ENCODE assay signal across 14 mouse cellular contexts in the genomic region with DNA sequence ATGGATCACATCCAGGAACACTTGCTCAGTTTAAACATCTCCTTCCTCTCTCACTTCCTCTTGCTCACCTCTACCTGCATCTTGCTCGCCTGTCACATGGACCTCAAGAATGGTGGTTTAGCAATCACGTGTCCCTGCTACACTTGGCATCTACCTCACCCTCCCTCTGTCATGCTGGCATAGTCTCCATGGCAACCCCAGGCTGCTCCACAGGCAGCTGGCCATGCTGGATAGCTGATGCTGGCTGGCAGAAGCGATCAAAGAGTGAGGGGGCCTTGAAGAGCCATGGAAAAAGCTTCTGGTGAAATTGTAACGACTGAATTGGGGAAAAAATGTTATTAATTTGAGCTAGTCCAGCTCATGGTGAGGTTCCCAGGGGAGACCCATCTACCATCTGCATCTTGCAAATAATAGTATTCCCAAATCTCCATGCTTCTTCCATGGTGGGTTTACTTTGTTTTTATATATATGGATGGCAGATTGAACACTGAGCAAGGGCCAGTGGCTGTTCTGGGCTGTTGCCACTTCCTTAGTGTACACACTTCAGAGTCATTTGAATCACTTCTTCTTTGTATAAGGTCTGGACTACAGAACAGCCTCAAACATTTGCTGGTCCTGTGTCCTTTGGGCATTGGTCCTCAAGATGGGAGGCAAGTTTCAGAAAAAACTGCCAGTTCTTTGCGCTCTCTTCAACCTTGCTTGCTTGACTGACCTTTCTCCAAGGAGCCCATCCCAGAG. TPM values are rescaled to one million over a fixed set of nuclear protein-coding genes. Genes with fewer than 3 reads are reported as not detected.
DNase-seq lines count a peak whose midpoint lies in the region; ATAC-seq lines count a peak whose summit lies in the region.
"Had no signal": no experiment of that assay in that cellular context is flagged by ENCODE, and none has a peak within 500 bp of the region (broad histone marks: within the 10 kb centered on the region; RNA-seq: fewer than 3 reads in every experiment).

No protein-coding gene starts in this region.

- DNase-seq in cerebellum, postnatal 25 days, result peak; percentile 84 to 88
- peak; percentile 75 to 81 for DNase-seq in layer of hippocampus, postnatal 10 days (ENCODE audit: low spot score in 2 of 2)
- peak; percentile 57 for DNase-seq in right cerebral cortex, postnatal 25 days
- DNase-seq in heart, postnatal 25 days (ENCODE audit: low spot score), result no peak
- DNase-seq in thymus, postnatal 36 days, result no peak
- DNase-seq: embryo, embryonic 11 days; gastrocnemius, adult 2 months; heart, postnatal 14 days; kidney, postnatal 14 days had no signal

- no peaks in the 10 kb centered on the region for H3K4me1 ChIP-seq in megakaryocyte, embryonic 14.5 days
- H3K4me1 ChIP-seq in kidney, embryonic 15.5 days, result no peaks in the 10 kb centered on the region

- H3K27me3 ChIP-seq in megakaryocyte, embryonic 14.5 days (replicated peaks), result no peaks in the 10 kb centered on the region
- no peaks in the 10 kb centered on the region for H3K27me3 ChIP-seq in kidney, embryonic 15.5 days
- H3K27me3 ChIP-seq: midbrain, embryonic 12.5 days had no signal

- no peak overlapping the region for H3K4me2 ChIP-seq in kidney, embryonic 15.5 days
- H3K4me2 ChIP-seq: midbrain, embryonic 12.5 days had no signal

- H3K9ac ChIP-seq in kidney, embryonic 15.5 days, result no peak overlapping the region
- H3K9ac ChIP-seq: liver, embryonic 14.5 days; midbrain, embryonic 12.5 days had no signal

- intact Hi-C loops in heart, postnatal 25 days (cut with DNase I), result no loop called here

- H3K36me3 ChIP-seq in megakaryocyte, embryonic 14.5 days (replicated peaks; ENCODE audit: low read length), result no peaks in the 10 kb centered on the region
- no peaks in the 10 kb centered on the region for H3K36me3 ChIP-seq in kidney, embryonic 15.5 days
- H3K36me3 ChIP-seq: midbrain, embryonic 12.5 days had no signal

- WGBS in kidney, embryonic 15.5 days, result 75% methylated on average over 5 of the region's 5 CpGs

- H3K9me3 ChIP-seq in megakaryocyte, embryonic 14.5 days, result 0 out of 2 replicates have a peak, but pooled peaks cover 2% of the 10 kb centered on the region
- H3K9me3 ChIP-seq in kidney, embryonic 15.5 days (replicated peaks), result 0 out of 2 replicates have a peak, but pooled peaks cover 2% of the 10 kb centered on the region
- H3K9me3 ChIP-seq: midbrain, embryonic 12.5 days had no signal

- no peak overlapping the region for H3K27ac ChIP-seq in kidney, embryonic 15.5 days
- H3K27ac ChIP-seq: gastrocnemius, adult 2 months; liver, embryonic 14.5 days; midbrain, embryonic 12.5 days had no signal

- peak overlapping the region; percentile 24 for H3K4me3 ChIP-seq in megakaryocyte, embryonic 14.5 days (replicated peaks)
- no peak overlapping the region for H3K4me3 ChIP-seq in kidney, embryonic 15.5 days (replicated peaks)
- H3K4me3 ChIP-seq: gastrocnemius, adult 2 months; midbrain, embryonic 12.5 days had no signal

- ATAC-seq in megakaryocyte, adult 5-6 weeks (ENCODE audit: poor library complexity, severe bottlenecking), result no peak
- no peak for ATAC-seq in kidney, embryonic 15.5 days (replicated peaks; ENCODE audit: low FRiP score)

RNA-seq across cellular contexts. Expression of gene Ctnnd2, which starts 19.7 kb away (rescaled TPM):
- polyA plus RNA-seq in megakaryocyte, embryonic 14.5 days (2012; ENCODE audit: insufficient read depth, low replicate concordance), result 0.08 TPM in 1 of 2 replicates, not detected in the other
- total RNA-seq in megakaryocyte, adult 5-6 weeks (2015), result 0.51 and 1.1 TPM in 2 replicates
- 0.26 and 4.1 TPM in 2 replicates for total RNA-seq in megakaryocyte, adult 5-6 weeks (2017)
- total RNA-seq in layer of hippocampus, postnatal 10 days (2021), result 100 to 1,000 TPM; 267 to 288 TPM
- under 1 TPM; 0.14 to 0.18 TPM for total RNA-seq in heart, postnatal 25 days (2021)
- polyA plus RNA-seq in kidney, embryonic 15.5 days (2015; fragmentation: Nextera tagmentation; extraction: Ambion mirVana), result 2.7 and 5.4 TPM in 2 replicates
- total RNA-seq: gastrocnemius, adult 2 months had no signal

Comparison
In these comparisons a context has a peak if more than half of its experiments do, and no peak if none do; other contexts are left out.
1. DNase-seq: peak in cerebellum, postnatal 25 days (2 of 2), layer of hippocampus, postnatal 10 days (2 of 2) and right cerebral cortex, postnatal 25 days (single experiment); none in heart, postnatal 25 days (single experiment) and thymus, postnatal 36 days (0 of 2).
2. RNA of gene Ctnnd2, which starts 19.7 kb away (total RNA-seq): 267 to 288 TPM in layer of hippocampus, postnatal 10 days; 0.26 to 4.1 TPM in megakaryocyte, adult 5-6 weeks and 0.14 to 0.18 TPM in heart, postnatal 25 days; every median in the first group is over 10 times any median in the second.